Mouse (Mus musculus) MEL (cell line): ENCODE data around the gene Mesd. TPM values are rescaled to one million over a fixed set of nuclear protein-coding genes. Genes with fewer than 3 reads are reported as not detected.

Experiments
- DNase-seq: peaks from one replicate; pipeline ENCODE4 v3.0.0; 2011; ENCODE audit warnings: low read depth, low spot score
- H3K27ac ChIP-seq: 2 replicates; pipeline ENCODE4 v1.5.1; 2012; ENCODE audit warnings: low read depth, mild to moderate bottlenecking, control low read depth, low read length, moderate library complexity; ENCODE audit not compliant: control insufficient read depth
- H3K27me3 ChIP-seq, 2 experiments: fragments of 150-350 bp in 1 of 2; sonication (generic) in 1 of 2; 2 replicates each; pipeline ENCODE4 v1.6.1; 2012; ENCODE audit warnings: low read length in 2 of 2, mild to moderate bottlenecking in 2 of 2, improper control_type of control experiment in 1 of 2, moderate library complexity in 1 of 2; ENCODE audit not compliant: insufficient read depth in 2 of 2, control insufficient read depth in 1 of 2
- H3K36me3 ChIP-seq, 2 experiments: 2 replicates each; pipeline ENCODE4 v1.6.1; 2012 to 2014; ENCODE audit warnings: low read length in 2 of 2, improper control_type of control experiment in 1 of 2, inconsistent platforms in 1 of 2, mild to moderate bottlenecking in 1 of 2; ENCODE audit not compliant: insufficient read depth in 2 of 2, control insufficient read depth in 1 of 2
- H3K4me1 ChIP-seq, 2 experiments: fragments of 150-350 bp in 1 of 2; sonication (generic) in 1 of 2; 2 replicates each; pipeline ENCODE4 v1.6.1; 2012; ENCODE audit warnings: low read length in 2 of 2, improper control_type of control experiment in 1 of 2, mild to moderate bottlenecking in 1 of 2; ENCODE audit not compliant: insufficient read depth in 2 of 2, control insufficient read depth in 1 of 2
- H3K4me3 ChIP-seq, 2 experiments: fragments of 150-350 bp in 1 of 2; sonication (generic) in 1 of 2; 2 replicates each; pipeline ENCODE4 v1.5.1; 2012; ENCODE audit warnings: low read depth in 2 of 2, low read length in 2 of 2, mild to moderate bottlenecking in 2 of 2, moderate library complexity in 2 of 2, control low read depth in 1 of 2, improper control_type of control experiment in 1 of 2; ENCODE audit not compliant: control insufficient read depth in 1 of 2, insufficient read depth in 1 of 2
- H3K79me2 ChIP-seq: 2 replicates; pipeline ENCODE4 v1.6.1; 2012; ENCODE audit warnings: mild to moderate bottlenecking, low read length, moderate library complexity; ENCODE audit not compliant: control insufficient read depth, poor library complexity, insufficient read depth
- H3K9ac ChIP-seq: 2 replicates; pipeline ENCODE4 v1.6.1; 2012; ENCODE audit warnings: low read depth, mild to moderate bottlenecking, control low read depth, low read length, moderate library complexity; ENCODE audit not compliant: control insufficient read depth, poor library complexity, severe bottlenecking
- H3K9me3 ChIP-seq: fragments of 150-350 bp; sonication (generic); replicated peaks from 2 replicates; pipeline ENCODE4 v1.6.1; 2012; ENCODE audit warnings: mild to moderate bottlenecking, low read length, improper control_type of control experiment, moderate library complexity; ENCODE audit not compliant: insufficient read depth
- BHLHE40 ChIP-seq: IDR thresholded peaks from 2 replicates; pipeline ENCODE4 v1.6.1; 2012; ENCODE audit warnings: low read depth, mild to moderate bottlenecking, inconsistent platforms, low read length, improper control_type of control experiment, borderline replicate concordance
- CHD2 ChIP-seq: IDR thresholded peaks from 2 replicates; pipeline ENCODE4 v1.6.1; 2011; ENCODE audit warnings: low read length, improper control_type of control experiment
- CTCF ChIP-seq, 3 experiments: IDR thresholded peaks in 2 of 3; conservative IDR thresholded peaks in 1 of 3; 2 replicates each; pipeline ENCODE4 v1.5.1; 2011 to 2012; ENCODE audit warnings: low read length in 3 of 3, low read depth in 2 of 3, mild to moderate bottlenecking in 2 of 3, improper control_type of control experiment in 1 of 3, inconsistent platforms in 1 of 3, mixed read lengths in 1 of 3, moderate library complexity in 1 of 3; ENCODE audit not compliant: control insufficient read depth in 1 of 3, insufficient read depth in 1 of 3, poor library complexity in 1 of 3, severe bottlenecking in 1 of 3
- ELF1 ChIP-seq: IDR thresholded peaks from 2 replicates; pipeline ENCODE4 v1.6.1; 2014; ENCODE audit warnings: low read depth, mild to moderate bottlenecking, inconsistent platforms, low read length, improper control_type of control experiment, moderate library complexity
- ETS1 ChIP-seq: IDR thresholded peaks from 2 replicates; pipeline ENCODE4 v1.6.1; 2012; ENCODE audit warnings: low read depth, mild to moderate bottlenecking, inconsistent platforms, low read length, improper control_type of control experiment, moderate library complexity
- GABPA ChIP-seq: IDR thresholded peaks from 2 replicates; pipeline ENCODE4 v1.6.1; 2012; ENCODE audit warnings: low read depth, mild to moderate bottlenecking, inconsistent platforms, low read length, improper control_type of control experiment, moderate library complexity
- GATA1 ChIP-seq: IDR thresholded peaks from 2 replicates; pipeline ENCODE4 v1.6.1; 2011; ENCODE audit warnings: low read depth, low read length, improper control_type of control experiment
- HCFC1 ChIP-seq: IDR thresholded peaks from 2 replicates; pipeline ENCODE4 v1.6.1; 2012; ENCODE audit warnings: low read depth, mild to moderate bottlenecking, inconsistent platforms, low read length, improper control_type of control experiment, moderate library complexity
- JUND ChIP-seq: IDR thresholded peaks from 2 replicates; pipeline ENCODE4 v1.6.1; 2011; ENCODE audit warnings: low read depth, mild to moderate bottlenecking, improper control_type of control experiment, low read length
- MAZ ChIP-seq: IDR thresholded peaks from 2 replicates; pipeline ENCODE4 v1.6.1; 2012; ENCODE audit warnings: low read depth, mild to moderate bottlenecking, inconsistent platforms, low read length, improper control_type of control experiment
- NELFE ChIP-seq: IDR thresholded peaks from 2 replicates; pipeline ENCODE4 v1.6.1; 2011; ENCODE audit warnings: low read depth, low read length, improper control_type of control experiment
- NRF1 ChIP-seq: IDR thresholded peaks from 2 replicates; pipeline ENCODE4 v1.6.1; 2014; ENCODE audit warnings: low read depth, mild to moderate bottlenecking, inconsistent platforms, low read length, improper control_type of control experiment, moderate library complexity; ENCODE audit not compliant: poor library complexity, insufficient read depth, severe bottlenecking
- POLR2A ChIP-seq, 2 experiments: IDR thresholded peaks; 2 replicates each; pipeline ENCODE4 v1.6.1; 2011 to 2012; ENCODE audit warnings: low read length in 2 of 2, mild to moderate bottlenecking in 2 of 2, control low read depth in 1 of 2, improper control_type of control experiment in 1 of 2, low read depth in 1 of 2, moderate library complexity in 1 of 2; ENCODE audit not compliant: control insufficient read depth in 1 of 2, insufficient read depth in 1 of 2, poor library complexity in 1 of 2
- POLR2AphosphoS5 ChIP-seq: IDR thresholded peaks from 2 replicates; pipeline ENCODE4 v1.6.1; 2012; ENCODE audit warnings: low read depth, borderline replicate concordance, mild to moderate bottlenecking, inconsistent platforms, low read length, moderate library complexity, mixed read lengths
- RCOR1 ChIP-seq: IDR thresholded peaks from 2 replicates; pipeline ENCODE4 v1.6.1; 2012; ENCODE audit warnings: low read depth, mild to moderate bottlenecking, inconsistent platforms, low read length, improper control_type of control experiment
- SIN3A ChIP-seq: IDR thresholded peaks from 2 replicates; pipeline ENCODE4 v1.6.1; 2012; ENCODE audit warnings: low read length, improper control_type of control experiment, inconsistent platforms
- SMC3 ChIP-seq: IDR thresholded peaks from 2 replicates; pipeline ENCODE4 v1.6.1; 2011; ENCODE audit warnings: low read depth, low read length, improper control_type of control experiment
- TBP ChIP-seq: IDR thresholded peaks from 2 replicates; pipeline ENCODE4 v1.8.0; 2011; ENCODE audit warnings: low read depth, low read length, improper control_type of control experiment
- UBTF ChIP-seq: IDR thresholded peaks from 2 replicates; pipeline ENCODE4 v1.6.1; 2012; ENCODE audit warnings: low read depth, mild to moderate bottlenecking, inconsistent platforms, low read length, improper control_type of control experiment, moderate library complexity, borderline replicate concordance; ENCODE audit not compliant: insufficient read depth
- USF1 ChIP-seq: IDR thresholded peaks from 2 replicates; pipeline ENCODE4 v1.6.1; 2014; ENCODE audit warnings: low read depth, mild to moderate bottlenecking, inconsistent platforms, low read length, improper control_type of control experiment, moderate library complexity
- USF2 ChIP-seq, 2 experiments: IDR thresholded peaks; 2 replicates each; pipeline ENCODE4 v1.6.1; 2011 to 2012; ENCODE audit warnings: improper control_type of control experiment in 2 of 2, low read length in 2 of 2, borderline replicate concordance in 1 of 2, inconsistent platforms in 1 of 2, low read depth in 1 of 2, mild to moderate bottlenecking in 1 of 2; ENCODE audit not compliant: insufficient read depth in 1 of 2
- ZC3H11A ChIP-seq: IDR thresholded peaks from 2 replicates; pipeline ENCODE4 v1.6.1; 2012; ENCODE audit warnings: low read depth, mild to moderate bottlenecking, inconsistent platforms, low read length, improper control_type of control experiment
- ZNF384 ChIP-seq: IDR thresholded peaks from 2 replicates; pipeline ENCODE4 v1.6.1; 2012; ENCODE audit warnings: low read depth, mild to moderate bottlenecking, inconsistent platforms, low read length, improper control_type of control experiment
- polyA plus RNA-seq, 2 experiments: library from polyadenylated mRNA; stranded (reverse) in 1 of 2; unstranded in 1 of 2; fragments of >175 nt in 1 of 2; fragments of >200 nt in 1 of 2; gene quantifications; 2 replicates each; pipeline versions ENCODE4 v1.2.1 to v1.2.4; 2012; ENCODE audit warnings: low replicate concordance in 2 of 2, low read depth in 1 of 2; ENCODE audit not compliant: insufficient read length in 2 of 2, insufficient read depth in 1 of 2, missing spikeins in 1 of 2
- total RNA-seq: library from RNA; depleted of rRNA; stranded (reverse); fragments of 300-350 nt; gene quantifications from 2 replicates; pipeline ENCODE4 v1.2.3, GENCODE M21; 2012

The Mesd gene
- total and polyA plus RNA-seq, 3 experiments: 64.5 to 135 (median 83.3) TPM

DNA sequence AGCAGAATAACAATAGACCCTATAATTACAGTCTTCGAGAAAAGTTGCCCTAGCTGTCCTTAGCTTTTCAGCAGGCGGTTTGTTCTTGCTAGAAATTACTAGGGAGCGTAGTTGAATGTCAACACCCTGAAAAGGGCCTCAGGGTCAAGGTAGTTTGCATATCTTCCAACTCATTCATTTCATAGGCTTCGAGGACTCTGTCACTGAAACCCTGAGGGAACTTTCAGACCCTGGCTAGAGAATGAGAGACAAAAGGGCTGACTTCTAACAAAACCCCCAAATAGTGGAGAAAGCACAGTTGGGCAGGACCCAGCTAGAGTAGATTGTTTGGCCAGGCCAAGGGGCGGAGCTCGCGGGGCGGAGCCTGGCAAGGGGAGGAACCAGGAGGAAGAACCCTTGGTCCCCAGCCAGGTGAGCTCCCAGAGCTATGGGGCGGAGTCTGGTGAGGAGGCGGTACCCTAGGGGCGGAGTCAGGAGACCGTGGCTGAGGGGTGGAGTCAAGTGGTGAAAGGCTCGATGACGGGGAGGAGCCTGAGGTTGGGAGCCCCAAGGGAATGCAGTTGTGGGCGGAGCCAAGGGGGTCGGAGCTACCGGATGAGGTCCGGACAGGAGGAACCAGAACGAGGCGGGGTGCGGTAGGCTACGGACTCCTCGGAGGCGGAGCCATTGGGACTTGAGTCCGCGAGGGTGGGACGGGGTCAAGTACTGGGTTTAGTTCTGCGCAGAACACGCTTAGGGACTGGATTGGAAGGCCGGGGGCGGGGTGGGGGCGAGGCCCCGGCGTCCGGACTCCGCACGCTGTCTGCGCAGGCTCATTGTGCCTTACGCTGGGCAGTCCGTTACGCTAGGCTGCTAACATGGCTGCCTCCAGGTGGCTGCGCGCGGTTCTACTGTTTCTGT lies 7.4 kb downstream of the Mesd start (continued):
- TF ChIP-seq BHLHE40 (no peak), CTCF (IDR thresholded peaks at IDR 0.05 in 2 of 3, conservative IDR thresholded peaks at IDR 0.05 in 1 of 3; ENCODE audit: control insufficient read depth in 1 of 3, insufficient read depth in 1 of 3, low read depth in 2 of 3, low read length in 3 of 3, poor library complexity in 1 of 3, severe bottlenecking in 1 of 3) (no peak)
- TF ChIP-seq, all 39 proteins: peak for 15

DNA sequence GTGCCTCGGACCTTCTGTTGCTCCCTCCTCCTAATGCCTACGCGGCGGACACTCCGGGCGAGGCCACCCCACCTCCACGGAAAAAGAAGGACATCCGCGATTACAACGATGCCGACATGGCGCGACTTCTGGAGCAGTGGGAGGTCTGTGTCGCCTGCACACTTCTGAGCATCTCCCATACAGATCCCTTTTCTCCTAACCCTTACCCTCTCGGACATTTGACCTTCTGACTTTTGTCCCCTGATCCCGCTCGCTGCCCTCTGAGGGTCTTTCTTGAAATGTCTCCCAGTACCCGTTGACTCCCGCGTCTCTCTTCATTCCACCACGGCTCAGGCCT lies 8.0 kb downstream of the Mesd start:
- H3K4me1 ChIP-seq: peaks cover 24 to 26% of the 10 kb centered on the region in 2 experiments
- peak overlapping the region; percentile 75 for H3K9ac ChIP-seq
- H3K79me2 ChIP-seq: peaks cover 28% of the 10 kb centered on the region
- peaks cover under 1 to 36% of the 10 kb centered on the region in 2 experiments for H3K36me3 ChIP-seq
- H3K27ac ChIP-seq: peak overlapping the region; percentile 59
- H3K27me3 ChIP-seq: no peaks in the 10 kb centered on the region
- TF ChIP-seq SMC3 (no peak), UBTF (no peak), POLR2A (IDR thresholded peaks at IDR 0.05; ENCODE audit: control insufficient read depth in 1 of 2, insufficient read depth in 1 of 2, low read depth in 1 of 2, low read length in 2 of 2, poor library complexity in 1 of 2) (peak in 1 of 2 experiments; percentile 92; a peak in 2 of 4 replicates), USF1 (no peak), ZNF384 (no peak), RCOR1 (no peak), POLR2AphosphoS5 (0 out of 2 replicates have a peak, but pooled peaks have one; percentile 41), ZC3H11A (no peak), GATA1 (no peak), CHD2 (no peak), ELF1 (no peak), SIN3A (0 out of 2 replicates have a peak, but pooled peaks have one; percentile 38), JUND (no peak)
- no peaks in the 10 kb centered on the region for H3K9me3 ChIP-seq
- peak overlapping the region; percentile 78 to 94 for H3K4me3 ChIP-seq
- no peak for DNase-seq

GRCm38 (mm10) chr7:83894348-83894747 lies 10.1 kb downstream of the Mesd start:
- H3K4me3 ChIP-seq: no peak overlapping the region
- DNase-seq: no peak
- TF ChIP-seq ZC3H11A (no peak), NELFE (no peak), USF2 (IDR thresholded peaks at IDR 0.05; ENCODE audit: borderline replicate concordance in 1 of 2, insufficient read depth in 1 of 2, low read depth in 1 of 2, low read length in 2 of 2) (no peak), TBP (no peak), SIN3A (no peak), GABPA (no peak), JUND (no peak), HCFC1 (no peak), NRF1 (no peak), USF1 (no peak), ETS1 (no peak), POLR2A (IDR thresholded peaks at IDR 0.05; ENCODE audit: control insufficient read depth in 1 of 2, insufficient read depth in 1 of 2, low read depth in 1 of 2, low read length in 2 of 2, poor library complexity in 1 of 2) (no peak), MAZ (no peak)
- TF ChIP-seq, all 39 proteins: peak for 0
- H3K9ac ChIP-seq: no peak overlapping the region
- no peaks in the 10 kb centered on the region for H3K27me3 ChIP-seq
- peaks cover 6 to 46% of the 10 kb centered on the region in 2 experiments for H3K36me3 ChIP-seq
- H3K27ac ChIP-seq: no peak overlapping the region
- H3K9me3 ChIP-seq: no peaks in the 10 kb centered on the region
- H3K4me1 ChIP-seq: peaks cover 29 to 38% of the 10 kb centered on the region in 2 experiments
- H3K79me2 ChIP-seq: peaks cover 28% of the 10 kb centered on the region
